Mouse (Mus musculus) CH12.LX (cell line): ENCODE data around the gene Zfp282. TPM values are rescaled to one million over a fixed set of nuclear protein-coding genes. Genes with fewer than 3 reads are reported as not detected.

ENCODE experiments used
- DNase-seq: peaks from one replicate; pipeline ENCODE4 v3.0.0-alpha.2; 2013; ENCODE audit errors: extremely low read depth
- H3K27ac ChIP-seq: 2 replicates; pipeline ENCODE4 v1.5.1; 2012; ENCODE audit warnings: low read depth, mild to moderate bottlenecking, control low read depth, moderate library complexity; ENCODE audit not compliant: insufficient read depth
- H3K27me3 ChIP-seq: replicated peaks from 2 replicates; pipeline ENCODE3; 2012; ENCODE audit warnings: inconsistent platforms
- H3K36me3 ChIP-seq, 2 experiments: replicated peaks in 1 of 2; 2 replicates each; pipeline versions ENCODE3 to v1.6.1; 2012; ENCODE audit warnings: inconsistent platforms in 1 of 2, low read length in 1 of 2, mild to moderate bottlenecking in 1 of 2, mixed read lengths in 1 of 2, moderate library complexity in 1 of 2; ENCODE audit not compliant: control insufficient read depth in 1 of 2, insufficient read depth in 1 of 2
- H3K4me1 ChIP-seq, 2 experiments: 2 replicates each; pipeline ENCODE4 v1.6.1; 2012; ENCODE audit warnings: inconsistent platforms in 1 of 2, moderate library complexity in 1 of 2; ENCODE audit not compliant: insufficient read depth in 2 of 2, control insufficient read depth in 1 of 2
- H3K4me2 ChIP-seq: 2 replicates; pipeline ENCODE4 v1.6.1; 2012; ENCODE audit warnings: low read depth, mild to moderate bottlenecking, control low read depth; ENCODE audit not compliant: poor library complexity, insufficient read depth, severe bottlenecking
- H3K4me3 ChIP-seq, 3 experiments: fragments of 150-350 bp in 1 of 3; sonication (generic) in 1 of 3; replicated peaks in 1 of 3; 2 replicates each; pipeline versions ENCODE3 to v1.5.1; 2011 to 2012; ENCODE audit warnings: low read depth in 2 of 3, low read length in 2 of 3, mild to moderate bottlenecking in 2 of 3, moderate library complexity in 2 of 3, control low read depth in 1 of 3, improper control_type of control experiment in 1 of 3, inconsistent platforms in 1 of 3, mixed read lengths in 1 of 3; ENCODE audit not compliant: poor library complexity in 1 of 3
- H3K79me2 ChIP-seq: replicated peaks from 2 replicates; pipeline ENCODE4 v1.6.1; 2012; ENCODE audit warnings: mild to moderate bottlenecking, moderate library complexity; ENCODE audit not compliant: control insufficient read depth, poor library complexity, insufficient read depth, severe bottlenecking; ENCODE audit errors: extremely low read depth
- H3K9ac ChIP-seq: 2 replicates; pipeline ENCODE4 v1.6.1; 2012; ENCODE audit warnings: low read depth, mild to moderate bottlenecking, control low read depth, moderate library complexity; ENCODE audit not compliant: insufficient read depth
- H3K9me3 ChIP-seq: replicated peaks from 2 replicates; pipeline ENCODE3; 2012; ENCODE audit warnings: low read length, inconsistent platforms, mixed read lengths
- EP300 ChIP-seq: IDR thresholded peaks from 2 replicates; pipeline ENCODE4 v1.6.1; 2011; ENCODE audit warnings: low read length, improper control_type of control experiment
- GABPA ChIP-seq: IDR thresholded peaks from 2 replicates; pipeline ENCODE4 v1.6.1; 2012; ENCODE audit warnings: low read depth, low read length, improper control_type of control experiment, inconsistent platforms; ENCODE audit not compliant: insufficient replicate concordance
- HCFC1 ChIP-seq: IDR thresholded peaks from 2 replicates; pipeline ENCODE4 v1.6.1; 2012; ENCODE audit warnings: low read depth, mild to moderate bottlenecking, inconsistent platforms, low read length, improper control_type of control experiment
- MAFK ChIP-seq: IDR thresholded peaks from 2 replicates; pipeline ENCODE4 v1.6.1; 2011; ENCODE audit warnings: low read length, improper control_type of control experiment; ENCODE audit not compliant: insufficient replicate concordance
- MAX ChIP-seq: IDR thresholded peaks from 2 replicates; pipeline ENCODE4 v1.6.1; 2011; ENCODE audit warnings: low read length, improper control_type of control experiment
- MAZ ChIP-seq: IDR thresholded peaks from 2 replicates; pipeline ENCODE4 v1.6.1; 2012; ENCODE audit warnings: low read depth, mild to moderate bottlenecking, inconsistent platforms, low read length, improper control_type of control experiment, moderate library complexity
- MYC ChIP-seq: IDR thresholded peaks from 2 replicates; pipeline ENCODE4 v1.6.1; 2011; ENCODE audit warnings: low read depth, mild to moderate bottlenecking, improper control_type of control experiment, low read length
- PAX5 ChIP-seq: IDR thresholded peaks from 2 replicates; pipeline ENCODE4 v1.6.1; 2012; ENCODE audit warnings: low read length, inconsistent platforms, mixed read lengths
- POLR2A ChIP-seq: IDR thresholded peaks from 2 replicates; pipeline ENCODE4 v1.6.1; 2011; ENCODE audit warnings: low read depth, mild to moderate bottlenecking, improper control_type of control experiment, low read length
- POLR2AphosphoS2 ChIP-seq: IDR thresholded peaks from 2 replicates; pipeline ENCODE4 v1.6.1; 2011; ENCODE audit warnings: low read depth, low read length, improper control_type of control experiment
- SMC3 ChIP-seq: IDR thresholded peaks from 2 replicates; pipeline ENCODE4 v1.6.1; 2011; ENCODE audit warnings: low read depth, low read length, improper control_type of control experiment
- TCF12 ChIP-seq: IDR thresholded peaks from 2 replicates; pipeline ENCODE4 v1.6.1; 2014; ENCODE audit warnings: low read depth, mild to moderate bottlenecking, inconsistent platforms, low read length, improper control_type of control experiment
- UBTF ChIP-seq: IDR thresholded peaks from 2 replicates; pipeline ENCODE4 v1.6.1; 2012; ENCODE audit warnings: low read depth, mild to moderate bottlenecking, inconsistent platforms, low read length, improper control_type of control experiment, moderate library complexity
- USF2 ChIP-seq: conservative IDR thresholded peaks from 2 replicates; pipeline ENCODE4 v1.6.1; 2011; ENCODE audit warnings: low read depth, low read length, improper control_type of control experiment
- ZKSCAN1 ChIP-seq: IDR thresholded peaks from 2 replicates; pipeline ENCODE4 v1.6.1; 2012; ENCODE audit warnings: low read depth, inconsistent platforms, low read length, improper control_type of control experiment, borderline replicate concordance
- ZMIZ1 ChIP-seq: IDR thresholded peaks from 2 replicates; pipeline ENCODE4 v1.6.1; 2012; ENCODE audit warnings: low read depth, mild to moderate bottlenecking, inconsistent platforms, low read length, improper control_type of control experiment
- ZNF384 ChIP-seq: IDR thresholded peaks from 2 replicates; pipeline ENCODE4 v1.6.1; 2012; ENCODE audit warnings: low read depth, low read length, improper control_type of control experiment, inconsistent platforms
- dilution Hi-C: fragments of 300-500 bp; cut with MboI; formaldehyde crosslinking; loops from 2 replicates; pipeline ENCODE4 v1.14.3; 2020; ENCODE audit warnings: low sequenced_read_pairs; ENCODE audit not compliant: extremely low pct_unique_long_range_greater_than_20kb, extremely low pct_ligation_motif_present
- in situ Hi-C: fragments of 300-500 bp; cut with MboI; formaldehyde crosslinking; loops from 3 replicates; pipeline ENCODE4 v1.14.3; 2019; ENCODE audit warnings: low sequenced_read_pairs, low pct_ligation_motif_present, low pct_unique_long_range_greater_than_20kb, mixed read lengths
- polyA plus RNA-seq: library from polyadenylated mRNA; unstranded; fragments of >175 nt; gene quantifications from 2 replicates; pipeline ENCODE4 v1.2.1, GENCODE M21; 2012; ENCODE audit warnings: low read depth; ENCODE audit not compliant: insufficient read length
- total RNA-seq, 2 experiments: library from RNA; depleted of rRNA; stranded (reverse); fragments of 300-350 nt in 1 of 2; fragments of >200 nt in 1 of 2; gene quantifications; 2 replicates each; pipeline ENCODE4 v1.2.3; 2012 to 2014

Zfp282 gene
- total and polyA plus RNA-seq, 3 experiments, result 10.9 to 15.0 (median 14.7) TPM

- H3K79me2 ChIP-seq, result no peaks in the 10 kb centered on the region
- no peak for DNase-seq
- dilution Hi-C loops, result no loop called here
- no peak overlapping the region for H3K27ac ChIP-seq
- in situ Hi-C loops, result no loop called here
- no peak overlapping the region for H3K4me2 ChIP-seq
- H3K4me3 ChIP-seq, result no peak overlapping the region
- H3K9me3 ChIP-seq, result peaks cover 7% of the 10 kb centered on the region
- no peak overlapping the region for H3K9ac ChIP-seq
- H3K36me3 ChIP-seq, result peaks cover 25 to 51% of the 10 kb centered on the region in 2 experiments
- no peaks in the 10 kb centered on the region for H3K27me3 ChIP-seq
- H3K4me1 ChIP-seq, result no peaks in the 10 kb centered on the region; a peak in 1 of 4 replicates
- no peak for TF ChIP-seq PAX5
- no peak for TF ChIP-seq MAX
- no peak for TF ChIP-seq POLR2AphosphoS2
- TF ChIP-seq MAZ, result no peak
- no peak for TF ChIP-seq HCFC1
- TF ChIP-seq USF2, result no peak
- no peak for TF ChIP-seq SMC3
- TF ChIP-seq ZKSCAN1, result no peak
- no peak for TF ChIP-seq TCF12
- TF ChIP-seq GABPA, result no peak
- TF ChIP-seq MYC, result no peak
- TF ChIP-seq MAFK, result no peak
- no peak for TF ChIP-seq EP300
- no peak for TF ChIP-seq ZNF384
- TF ChIP-seq UBTF, result no peak
Observed at GRCm38 (mm10) chr6:47909007-47909406, 32.0 kb downstream of the Zfp282 start.

GRCm38 (mm10) chr6:47911650-47912049 lies 34.6 kb downstream of the Zfp282 start:
- Histone ChIP-seq H3K4me3 (no peak overlapping the region), H3K36me3 (peaks cover 0 to 24% of the 10 kb centered on the region in 2 experiments), H3K4me1 (no peaks in the 10 kb centered on the region; a peak in 1 of 4 replicates), H3K9me3 (no peaks in the 10 kb centered on the region), H3K79me2 (no peaks in the 10 kb centered on the region), H3K27me3 (no peaks in the 10 kb centered on the region), H3K27ac (no peak overlapping the region), H3K4me2 (no peak overlapping the region), H3K9ac (no peak overlapping the region)
- in situ Hi-C loops (no loop called here), dilution Hi-C loops (no loop called here)
- peak; percentile 81 for TF ChIP-seq ZNF384
- TF ChIP-seq POLR2AphosphoS2, result no peak
- DNase-seq, result no peak

- Histone ChIP-seq H3K9ac (no peak overlapping the region), H3K36me3 (peaks cover 0 to 11% of the 10 kb centered on the region in 2 experiments), H3K27me3 (no peaks in the 10 kb centered on the region), H3K9me3 (no peaks in the 10 kb centered on the region), H3K4me3 (no peak overlapping the region), H3K27ac (no peak overlapping the region), H3K4me2 (no peak overlapping the region), H3K79me2 (no peaks in the 10 kb centered on the region), H3K4me1 (no peaks in the 10 kb centered on the region; a peak in 1 of 4 replicates)
- TF ChIP-seq TCF12 (no peak), MAX (no peak), HCFC1 (no peak), POLR2AphosphoS2 (no peak), MYC (no peak), ZKSCAN1 (no peak), POLR2A (no peak), ZMIZ1 (no peak), USF2 (no peak)
- in situ Hi-C loops (no loop called here), dilution Hi-C loops (no loop called here)
- no peak for DNase-seq
Observed at GRCm38 (mm10) chr6:47912991-47913390, 36.0 kb downstream of the Zfp282 start.
